Mouse (Mus musculus) embryonic facial prominence, embryonic 15.5 days (tissue): ENCODE measurements around the gene Gm20716. TPM values are rescaled to one million over a fixed set of nuclear protein-coding genes. Genes with fewer than 3 reads are reported as not detected.
A peak's percentile ranks its signal among the peaks of the same experiment; 100 is the strongest.

Experiments used
- ATAC-seq: fragments of 200-750 bp; cut with Nextera tagmentation; 2 replicates; pipeline ENCODE4 v1.8.0; 2017; ENCODE audit warnings: low read depth, moderate TSS enrichment; ENCODE audit not compliant: insufficient number of reproducible peaks, low FRiP score, low TSS enrichment
- H3K27ac ChIP-seq: fragments of 300-500 bp; sonication (generic); replicated peaks from 2 replicates; pipeline ENCODE4 v1.5.1; 2015; ENCODE audit warnings: mild to moderate bottlenecking, inconsistent platforms
- H3K27me3 ChIP-seq: fragments of 300-500 bp; sonication (generic); 2 replicates; pipeline ENCODE4 v1.6.1; 2015; ENCODE audit warnings: inconsistent platforms
- H3K36me3 ChIP-seq: fragments of 300-500 bp; sonication (generic); 2 replicates; pipeline ENCODE4 v1.6.1; 2015; ENCODE audit warnings: mild to moderate bottlenecking, inconsistent platforms
- H3K4me1 ChIP-seq: fragments of 300-500 bp; sonication (generic); 2 replicates; pipeline ENCODE4 v1.6.1; 2015; ENCODE audit warnings: inconsistent platforms
- H3K4me2 ChIP-seq: fragments of 300-500 bp; sonication (generic); replicated peaks from 2 replicates; pipeline ENCODE4 v1.6.1; 2015; ENCODE audit warnings: mild to moderate bottlenecking, inconsistent platforms
- H3K4me3 ChIP-seq: fragments of 300-500 bp; sonication (generic); replicated peaks from 2 replicates; pipeline ENCODE4 v1.5.1; 2015; ENCODE audit warnings: mild to moderate bottlenecking, inconsistent platforms
- H3K9ac ChIP-seq: fragments of 300-500 bp; sonication (generic); 2 replicates; pipeline ENCODE4 v1.6.1; 2015; ENCODE audit warnings: inconsistent platforms
- H3K9me3 ChIP-seq: fragments of 300-500 bp; sonication (generic); replicated peaks from 2 replicates; pipeline ENCODE4 v1.6.1; 2016; ENCODE audit warnings: inconsistent platforms
- WGBS: fragments of 180-500 bp; shearing (Covaris S2); methylation state at CpG from one replicate; pipeline ENCODE4 v1.1.7; 2015; 5-methylcytosine and 5-hydroxymethylcytosine counted together
- polyA plus RNA-seq: library from polyadenylated mRNA; unstranded; fragments of >200 nt; fragmentation: Nextera tagmentation; extraction: Ambion mirVana; gene quantifications from 2 replicates; pipeline ENCODE4 v1.2.1, GENCODE M21; 2015

Gm20716 gene
- polyA plus RNA-seq, 1 experiment from 2014 or later: 18.6 TPM

- 14% methylated on average over 8 of the region's 8 CpGs for WGBS
- Histone ChIP-seq H3K27ac (no peak overlapping the region), H3K36me3 (no peaks in the 10 kb centered on the region), H3K9me3 (no peaks in the 10 kb centered on the region), H3K4me2 (no peak overlapping the region), H3K9ac (no peak overlapping the region), H3K27me3 (no peaks in the 10 kb centered on the region), H3K4me3 (no peak overlapping the region), H3K4me1 (no peaks in the 10 kb centered on the region)
- ATAC-seq: no peak
These were observed 20.1 kb upstream of the Gm20716 start for GRCm38 (mm10) chr2:168250270-168250669.

GRCm38 (mm10) chr2:168248856-168249245, 18.7 kb upstream of the Gm20716 start:
- Histone ChIP-seq H3K27ac (no peak overlapping the region), H3K9ac (no peak overlapping the region), H3K4me2 (no peak overlapping the region), H3K9me3 (no peaks in the 10 kb centered on the region), H3K4me3 (no peak overlapping the region), H3K36me3 (no peaks in the 10 kb centered on the region), H3K27me3 (no peaks in the 10 kb centered on the region), H3K4me1 (no peaks in the 10 kb centered on the region)
- no peak for ATAC-seq
- WGBS: 13% methylated on average over 2 of the region's 2 CpGs

- no peak for ATAC-seq
- WGBS: 77% methylated on average over 8 of the region's 8 CpGs
These were observed 18.1 kb upstream of the Gm20716 start for GRCm38 (mm10) chr2:168248167-168248855.

GRCm38 (mm10) chr2:168245571-168245970, 15.4 kb upstream of the Gm20716 start:
- no peak for ATAC-seq
- Histone ChIP-seq H3K9ac (no peak overlapping the region), H3K4me2 (no peak overlapping the region), H3K9me3 (no peaks in the 10 kb centered on the region), H3K4me3 (no peak overlapping the region), H3K36me3 (no peaks in the 10 kb centered on the region), H3K27ac (no peak overlapping the region), H3K4me1 (no peaks in the 10 kb centered on the region), H3K27me3 (peaks cover 2% of the 10 kb centered on the region; the same call in 1 of the 2 replicates)
- 27% methylated on average over 8 of the region's 8 CpGs for WGBS

More at GRCm38 (mm10) chr2:168248167-168248855, 18.1 kb upstream of the Gm20716 start:
- Histone ChIP-seq H3K9me3 (no peaks in the 10 kb centered on the region), H3K27ac (no peak overlapping the region), H3K27me3 (no peaks in the 10 kb centered on the region), H3K4me1 (no peaks in the 10 kb centered on the region), H3K4me3 (no peak overlapping the region), H3K4me2 (no peak overlapping the region), H3K9ac (no peak overlapping the region), H3K36me3 (no peaks in the 10 kb centered on the region)

- Histone ChIP-seq H3K4me1 (no peaks in the 10 kb centered on the region), H3K4me3 (no peak overlapping the region), H3K4me2 (no peak overlapping the region), H3K27ac (no peak overlapping the region), H3K9me3 (no peaks in the 10 kb centered on the region), H3K9ac (no peak overlapping the region), H3K27me3 (peaks cover 2% of the 10 kb centered on the region; the same call in 1 of the 2 replicates), H3K36me3 (no peaks in the 10 kb centered on the region)
- no peak for ATAC-seq
- WGBS: 61% methylated on average over 4 of the region's 4 CpGs
These were observed 13.1 kb upstream of the Gm20716 start for GRCm38 (mm10) chr2:168243278-168243677.

- Histone ChIP-seq H3K4me2 (no peak overlapping the region), H3K9ac (no peak overlapping the region), H3K4me1 (no peaks in the 10 kb centered on the region), H3K4me3 (no peak overlapping the region), H3K36me3 (no peaks in the 10 kb centered on the region), H3K27ac (no peak overlapping the region), H3K9me3 (no peaks in the 10 kb centered on the region), H3K27me3 (peaks cover 2% of the 10 kb centered on the region; the same call in 1 of the 2 replicates)
- no peak for ATAC-seq
These were observed 12.7 kb upstream of the Gm20716 start for GRCm38 (mm10) chr2:168242841-168243240.

GRCm38 (mm10) chr2:168238335-168238734, 8.2 kb upstream of the Gm20716 start:
- Histone ChIP-seq H3K9ac (no peak overlapping the region), H3K4me3 (no peak overlapping the region), H3K9me3 (no peaks in the 10 kb centered on the region), H3K36me3 (0 out of 2 replicates have a peak, but pooled peaks cover 16% of the 10 kb centered on the region), H3K27me3 (peaks cover 2% of the 10 kb centered on the region; the same call in 1 of the 2 replicates), H3K27ac (no peak overlapping the region), H3K4me2 (no peak overlapping the region), H3K4me1 (no peaks in the 10 kb centered on the region)
- WGBS: 83% methylated on average over 4 of the region's 4 CpGs
- ATAC-seq: no peak

- no peak overlapping the region for H3K4me2 ChIP-seq
- no peak overlapping the region for H3K4me3 ChIP-seq
- no peaks in the 10 kb centered on the region for H3K27me3 ChIP-seq
- WGBS: 92% methylated on average over 5 of the region's 5 CpGs
- 0 out of 2 replicates have a peak, but pooled peaks cover 20% of the 10 kb centered on the region for H3K36me3 ChIP-seq
- ATAC-seq: no peak
- no peaks in the 10 kb centered on the region for H3K9me3 ChIP-seq
- H3K9ac ChIP-seq: no peak overlapping the region
- H3K4me1 ChIP-seq: peaks cover 27% of the 10 kb centered on the region
- H3K27ac ChIP-seq: no peak overlapping the region
These were observed 3.1 kb upstream of the Gm20716 start for GRCm38 (mm10) chr2:168233286-168233685.

- peaks cover 24% of the 10 kb centered on the region for H3K36me3 ChIP-seq
- peak overlapping the region; percentile 98 for H3K4me2 ChIP-seq
- 49% methylated on average over 33 of the region's 33 CpGs for WGBS
- H3K9ac ChIP-seq: peak overlapping the region; percentile 96
- no peaks in the 10 kb centered on the region for H3K9me3 ChIP-seq
- H3K27me3 ChIP-seq: no peaks in the 10 kb centered on the region
- no peak for ATAC-seq
- H3K27ac ChIP-seq: no peak overlapping the region
- H3K4me1 ChIP-seq: peaks cover 31% of the 10 kb centered on the region
- peak overlapping the region; percentile 99 for H3K4me3 ChIP-seq
These were observed 1.3 kb upstream of the Gm20716 start for GRCm38 (mm10) chr2:168231471-168231829.

GRCm38 (mm10) chr2:168230773-168231470, 758 bp upstream of the Gm20716 start:
- Histone ChIP-seq H3K36me3 (peaks cover 29% of the 10 kb centered on the region), H3K9ac (peak overlapping the region; percentile 96), H3K9me3 (no peaks in the 10 kb centered on the region), H3K4me3 (peak overlapping the region; percentile 99), H3K4me2 (peak overlapping the region; percentile 98), H3K4me1 (peaks cover 31% of the 10 kb centered on the region), H3K27me3 (no peaks in the 10 kb centered on the region), H3K27ac (peak overlapping the region; percentile 95)
- 2% methylated on average over 104 of the region's 105 CpGs for WGBS
- ATAC-seq: 0 out of 2 replicates have a peak, but pooled peaks have one; percentile 41

GRCm38 (mm10) chr2:168229116-168230025, 793 bp downstream of the Gm20716 start:
- H3K4me3 ChIP-seq: peak overlapping the region; percentile 99
- H3K27me3 ChIP-seq: no peaks in the 10 kb centered on the region
- H3K27ac ChIP-seq: peak overlapping the region; percentile 95
- peaks cover 39% of the 10 kb centered on the region for H3K36me3 ChIP-seq
- H3K9ac ChIP-seq: peak overlapping the region; percentile 96
- no peak for ATAC-seq
- 15% methylated on average over 41 of the region's 41 CpGs for WGBS
- no peaks in the 10 kb centered on the region for H3K9me3 ChIP-seq
- peak overlapping the region; percentile 82 for H3K4me2 ChIP-seq
- H3K4me1 ChIP-seq: peaks cover 31% of the 10 kb centered on the region
